Mouse (Mus musculus) midbrain, embryonic 11.5 days (tissue): ENCODE data around the gene Slc25a34. TPM values are rescaled to one million over a fixed set of nuclear protein-coding genes. Genes with fewer than 3 reads are reported as not detected.

Experiments used
- ATAC-seq: fragments of 200-750 bp; cut with Nextera tagmentation; 2 replicates; pipeline ENCODE4 v1.8.0; 2017; ENCODE audit warnings: moderate TSS enrichment, moderate library complexity; ENCODE audit not compliant: low FRiP score
- DNase-seq: peaks from one replicate; pipeline ENCODE4 v3.0.0; 2015; ENCODE audit warnings: low spot score; ENCODE audit errors: missing footprints
- H3K27ac ChIP-seq: fragments of 300-500 bp; sonication (generic); 2 replicates; pipeline ENCODE4 v1.5.1; 2014; ENCODE audit warnings: low read depth, low read length
- H3K27me3 ChIP-seq: fragments of 300-500 bp; sonication (generic); 2 replicates; pipeline ENCODE4 v1.6.1; 2014; ENCODE audit warnings: mild to moderate bottlenecking, low read length, moderate library complexity, mixed read lengths; ENCODE audit not compliant: control insufficient read depth, insufficient read depth
- H3K36me3 ChIP-seq: fragments of 300-500 bp; sonication (generic); 2 replicates; pipeline ENCODE4 v1.6.1; 2014; ENCODE audit warnings: mild to moderate bottlenecking, low read length, moderate library complexity, mixed read lengths; ENCODE audit not compliant: control insufficient read depth, insufficient read depth
- H3K4me1 ChIP-seq: fragments of 300-500 bp; sonication (generic); 2 replicates; pipeline ENCODE4 v1.6.1; 2014; ENCODE audit warnings: low read length; ENCODE audit not compliant: control insufficient read depth, insufficient read depth
- H3K4me2 ChIP-seq: fragments of 300-500 bp; sonication (generic); 2 replicates; pipeline ENCODE4 v1.6.1; 2014; ENCODE audit warnings: mild to moderate bottlenecking, moderate library complexity
- H3K4me3 ChIP-seq: fragments of 300-500 bp; sonication (generic); 2 replicates; pipeline ENCODE4 v1.5.1; 2014; ENCODE audit warnings: low read depth, low read length
- H3K9ac ChIP-seq: fragments of 300-500 bp; sonication (generic); 2 replicates; pipeline ENCODE4 v1.6.1; 2014; ENCODE audit warnings: low read length
- H3K9me3 ChIP-seq: fragments of 300-500 bp; sonication (generic); 2 replicates; pipeline ENCODE4 v1.6.1; 2016; ENCODE audit warnings: low read length; ENCODE audit not compliant: control insufficient read depth
- WGBS: fragments of 180-500 bp; shearing (Covaris S2); extraction: QIAGEN DNeasy Blood & Tissue Kit; methylation state at CpG from one replicate; pipeline ENCODE4 v1.1.7; 2014; 5-methylcytosine and 5-hydroxymethylcytosine counted together
- polyA plus RNA-seq: library from polyadenylated mRNA; unstranded; fragments of >200 nt; fragmentation: Nextera tagmentation; extraction: Ambion mirVana; gene quantifications from 2 replicates; pipeline ENCODE4 v1.2.1, GENCODE M21; 2014

The Slc25a34 gene
- polyA plus RNA-seq, 1 experiment from 2014 or later: not detected

- H3K36me3 ChIP-seq: no peaks in the 10 kb centered on the region
- H3K4me1 ChIP-seq: peaks cover 15% of the 10 kb centered on the region
- WGBS: 73% methylated on average over 12 of the region's 12 CpGs
- H3K27me3 ChIP-seq: peaks cover 15% of the 10 kb centered on the region
- no peaks in the 10 kb centered on the region for H3K9me3 ChIP-seq
- no peak overlapping the region for H3K27ac ChIP-seq
- no peak overlapping the region for H3K4me2 ChIP-seq
- ATAC-seq (no peak), DNase-seq (peak; percentile 80)
- H3K4me3 ChIP-seq: no peak overlapping the region
- no peak overlapping the region for H3K9ac ChIP-seq
These were observed 22.3 kb downstream of the Slc25a34 start for GRCm38 (mm10) chr4:141601148-141601862.

GRCm38 (mm10) chr4:141600364-141600763, 23.3 kb downstream of the Slc25a34 start:
- no peak overlapping the region for H3K4me3 ChIP-seq

GRCm38 (mm10) chr4:141599251-141600141, 24.1 kb downstream of the Slc25a34 start:
- Histone ChIP-seq H3K27ac (no peak overlapping the region), H3K9ac (peak overlapping the region; percentile 64), H3K36me3 (no peaks in the 10 kb centered on the region), H3K4me2 (peak overlapping the region; percentile 86), H3K27me3 (peaks cover 15% of the 10 kb centered on the region), H3K4me1 (peaks cover 15% of the 10 kb centered on the region), H3K4me3 (peak overlapping the region; percentile 47), H3K9me3 (no peaks in the 10 kb centered on the region)
- no peak for DNase-seq
- WGBS: under 1% methylated on average over 43 of the region's 57 CpGs
- ATAC-seq: peak; percentile 38

More at GRCm38 (mm10) chr4:141600364-141600763, 23.3 kb downstream of the Slc25a34 start:
- no peak overlapping the region for H3K9ac ChIP-seq
- no peaks in the 10 kb centered on the region for H3K9me3 ChIP-seq
- no peak overlapping the region for H3K4me2 ChIP-seq
- H3K4me1 ChIP-seq: peaks cover 15% of the 10 kb centered on the region
- no peak for DNase-seq
- no peaks in the 10 kb centered on the region for H3K36me3 ChIP-seq
- H3K27me3 ChIP-seq: peaks cover 15% of the 10 kb centered on the region
- H3K27ac ChIP-seq: no peak overlapping the region
- ATAC-seq: peak; percentile 27; the same call in 1 of the 2 replicates
- 23% methylated on average over 6 of the region's 6 CpGs for WGBS

- peak overlapping the region; percentile 86 for H3K4me2 ChIP-seq
- peaks cover 15% of the 10 kb centered on the region for H3K27me3 ChIP-seq
- H3K4me3 ChIP-seq: peak overlapping the region; percentile 47
- no peaks in the 10 kb centered on the region for H3K36me3 ChIP-seq
- ATAC-seq (peak; percentile 22; the same call in 1 of the 2 replicates), DNase-seq (peak; percentile 94)
- under 1% methylated on average over 9 of the region's 9 CpGs for WGBS
- peak overlapping the region; percentile 64 for H3K9ac ChIP-seq
- H3K4me1 ChIP-seq: peaks cover 15% of the 10 kb centered on the region
- H3K9me3 ChIP-seq: no peaks in the 10 kb centered on the region
- H3K27ac ChIP-seq: no peak overlapping the region
These were observed 24.7 kb downstream of the Slc25a34 start for GRCm38 (mm10) chr4:141598894-141599250.

GRCm38 (mm10) chr4:141598199-141598893, 25.3 kb downstream of the Slc25a34 start:
- ATAC-seq (peak; percentile 36; the same call in 1 of the 2 replicates), DNase-seq (peak; percentile 93)
- peaks cover 15% of the 10 kb centered on the region for H3K4me1 ChIP-seq
- no peak overlapping the region for H3K27ac ChIP-seq
- peak overlapping the region; percentile 64 for H3K9ac ChIP-seq
- WGBS: 2% methylated on average over 19 of the region's 19 CpGs
- H3K4me3 ChIP-seq: peak overlapping the region; percentile 47
- H3K27me3 ChIP-seq: peaks cover 15% of the 10 kb centered on the region
- H3K4me2 ChIP-seq: peak overlapping the region; percentile 86
- H3K36me3 ChIP-seq: no peaks in the 10 kb centered on the region
- no peaks in the 10 kb centered on the region for H3K9me3 ChIP-seq

GRCm38 (mm10) chr4:141596700-141597328, 26.8 kb downstream of the Slc25a34 start:
- Histone ChIP-seq H3K9me3 (no peaks in the 10 kb centered on the region), H3K4me1 (peaks cover 15% of the 10 kb centered on the region), H3K4me3 (no peak overlapping the region), H3K4me2 (no peak overlapping the region), H3K9ac (no peak overlapping the region), H3K27ac (no peak overlapping the region), H3K36me3 (no peaks in the 10 kb centered on the region), H3K27me3 (peaks cover 15% of the 10 kb centered on the region)
- no peak for ATAC-seq
- 88% methylated on average over 8 of the region's 8 CpGs for WGBS
- no peak for DNase-seq

- H3K36me3 ChIP-seq: no peaks in the 10 kb centered on the region
- H3K9me3 ChIP-seq: no peaks in the 10 kb centered on the region
- no peak overlapping the region for H3K4me3 ChIP-seq
- H3K9ac ChIP-seq: no peak overlapping the region
- no peak overlapping the region for H3K27ac ChIP-seq
- no peak for DNase-seq
- peaks cover 15% of the 10 kb centered on the region for H3K4me1 ChIP-seq
- no peak overlapping the region for H3K4me2 ChIP-seq
- WGBS: 76% methylated on average over 9 of the region's 9 CpGs
- peaks cover 15% of the 10 kb centered on the region for H3K27me3 ChIP-seq
- ATAC-seq: no peak
These were observed 27.9 kb downstream of the Slc25a34 start for GRCm38 (mm10) chr4:141595605-141596268.

GRCm38 (mm10) chr4:141595138-141595537, 28.5 kb downstream of the Slc25a34 start:
- ATAC-seq: no peak
- no peaks in the 10 kb centered on the region for H3K36me3 ChIP-seq

More at GRCm38 (mm10) chr4:141595138-141595537, 28.5 kb downstream of the Slc25a34 start:
- Histone ChIP-seq H3K4me1 (peaks cover 15% of the 10 kb centered on the region), H3K9me3 (no peaks in the 10 kb centered on the region), H3K4me3 (no peak overlapping the region), H3K27ac (no peak overlapping the region), H3K4me2 (no peak overlapping the region), H3K27me3 (peaks cover 15% of the 10 kb centered on the region), H3K9ac (no peak overlapping the region)
- 90% methylated on average over 11 of the region's 11 CpGs for WGBS
- DNase-seq: no peak
